Mouse (Mus musculus) limb, embryonic 12.5 days (tissue): ENCODE measurements at regions not wholly inside any gene's neighbourhood (a gene's known extent, or its start where the extent isn't known, plus 50 kb on each side); places are given as distances from the start of the nearest gene placed in this dataset.

ENCODE experiments used
- ATAC-seq: fragments of 200-750 bp; cut with Nextera tagmentation; 2 replicates; pipeline ENCODE4 v1.8.0; 2017; ENCODE audit warnings: low read depth, moderate TSS enrichment; ENCODE audit not compliant: insufficient number of reproducible peaks, insufficient read depth, low FRiP score, low TSS enrichment
- H3K27ac ChIP-seq: fragments of 300-500 bp; sonication (generic); 2 replicates; pipeline ENCODE4 v1.5.1; 2016; ENCODE audit warnings: mild to moderate bottlenecking, moderate library complexity
- H3K27me3 ChIP-seq: fragments of 300-500 bp; sonication (generic); 2 replicates; pipeline ENCODE4 v1.6.1; 2016; ENCODE audit warnings: mild to moderate bottlenecking, moderate library complexity
- H3K36me3 ChIP-seq: fragments of 300-500 bp; sonication (generic); 2 replicates; pipeline ENCODE4 v1.6.1; 2016; ENCODE audit warnings: mild to moderate bottlenecking, moderate library complexity
- H3K4me1 ChIP-seq: fragments of 300-500 bp; sonication (generic); replicated peaks from 2 replicates; pipeline ENCODE4 v1.6.1; 2016
- H3K4me2 ChIP-seq: fragments of 300-500 bp; sonication (generic); 2 replicates; pipeline ENCODE4 v1.6.1; 2016; ENCODE audit warnings: mild to moderate bottlenecking, moderate library complexity
- H3K4me3 ChIP-seq: fragments of 300-500 bp; sonication (generic); replicated peaks from 2 replicates; pipeline ENCODE4 v1.5.1; 2016; ENCODE audit warnings: mild to moderate bottlenecking
- H3K9ac ChIP-seq: fragments of 300-500 bp; sonication (generic); replicated peaks from 2 replicates; pipeline ENCODE4 v1.6.1; 2016; ENCODE audit warnings: mild to moderate bottlenecking, moderate library complexity
- H3K9me3 ChIP-seq: fragments of 300-500 bp; sonication (generic); 2 replicates; pipeline ENCODE4 v1.6.1; 2016; ENCODE audit warnings: mild to moderate bottlenecking, moderate library complexity
- WGBS: fragments of 180-500 bp; shearing (Covaris S2); methylation state at CpG from one replicate; pipeline ENCODE4 v1.1.7; 2016; 5-methylcytosine and 5-hydroxymethylcytosine counted together

GRCm38 (mm10) chr6:117312891-117313781 lies 144.8 kb downstream of the Cxcl12 start:
- Histone ChIP-seq H3K9ac (no peak overlapping the region), H3K27ac (no peak overlapping the region), H3K4me2 (no peak overlapping the region), H3K4me1 (peaks cover 17% of the 10 kb centered on the region), H3K36me3 (no peaks in the 10 kb centered on the region), H3K27me3 (no peaks in the 10 kb centered on the region), H3K4me3 (no peak overlapping the region), H3K9me3 (no peaks in the 10 kb centered on the region)
- peak; percentile 66 for ATAC-seq
- WGBS, result 48% methylated on average over 13 of the region's 13 CpGs

DNA sequence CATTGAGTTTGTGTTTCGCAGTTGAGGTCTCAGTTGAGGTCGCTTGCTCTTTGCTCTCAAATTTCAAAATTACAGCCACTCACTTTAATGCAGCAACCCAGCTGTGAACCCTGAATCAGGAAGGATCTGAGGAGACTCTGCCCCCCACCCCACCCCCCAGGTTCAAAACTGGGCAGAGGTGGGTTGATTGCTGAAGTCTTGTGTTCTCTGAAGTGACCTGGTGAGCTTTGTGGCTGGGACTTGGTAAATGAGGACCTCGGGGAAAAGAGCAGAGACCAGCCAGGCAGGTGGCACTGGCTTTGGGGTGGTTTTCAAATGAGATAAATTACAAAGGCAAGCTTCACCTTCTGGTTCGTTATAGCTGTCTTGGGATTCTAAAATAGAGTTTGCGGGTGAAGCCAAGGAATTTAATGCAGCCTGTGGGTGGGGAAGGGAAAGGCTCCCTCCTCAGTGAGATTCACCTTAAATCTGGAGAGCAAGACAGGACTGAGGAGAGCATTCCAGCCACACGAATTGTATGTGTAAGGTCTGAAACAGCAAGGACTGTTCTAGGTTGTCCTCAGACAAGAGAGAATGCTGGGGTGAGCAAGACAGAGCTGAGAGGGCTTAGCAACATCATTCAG lies 145.7 kb downstream of the Cxcl12 start:
- no peak overlapping the region for H3K9ac ChIP-seq
- H3K27me3 ChIP-seq, result no peaks in the 10 kb centered on the region
- no peak overlapping the region for H3K4me3 ChIP-seq
- H3K4me1 ChIP-seq, result peaks cover 17% of the 10 kb centered on the region
- no peak overlapping the region for H3K4me2 ChIP-seq
- H3K27ac ChIP-seq, result no peak overlapping the region
- no peak for ATAC-seq
- no peaks in the 10 kb centered on the region for H3K9me3 ChIP-seq
- whole genome bisulfite sequencing, result 23% methylated on average over 6 of the region's 6 CpGs
- no peaks in the 10 kb centered on the region for H3K36me3 ChIP-seq

DNA sequence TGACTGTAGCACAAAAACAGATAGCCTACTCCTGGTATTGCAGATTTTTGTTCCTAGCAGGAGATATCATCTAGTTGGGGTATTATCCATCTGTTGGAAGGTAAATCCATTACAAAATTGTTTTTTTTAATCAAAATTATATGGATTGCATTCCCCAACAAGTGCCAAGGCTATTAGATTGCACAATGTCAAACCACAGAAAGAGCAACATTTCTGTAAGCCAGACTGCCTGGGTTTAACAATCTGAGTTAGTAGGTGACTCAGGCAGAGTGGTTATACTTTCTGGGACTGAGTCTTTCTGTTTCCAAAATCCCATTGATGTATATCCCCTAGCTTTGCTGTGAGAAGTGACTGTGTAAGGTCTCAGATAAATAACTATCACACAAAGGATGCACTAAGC lies 155.0 kb downstream of the Cxcl12 start:
- no peak overlapping the region for H3K9ac ChIP-seq
- H3K36me3 ChIP-seq, result no peaks in the 10 kb centered on the region
- no peak overlapping the region for H3K27ac ChIP-seq
- ATAC-seq, result no peak
- no peak overlapping the region for H3K4me2 ChIP-seq
- no peak overlapping the region for H3K4me3 ChIP-seq
- no peaks in the 10 kb centered on the region; the same call in 1 of the 2 replicates for H3K27me3 ChIP-seq
- H3K4me1 ChIP-seq, result peaks cover 10% of the 10 kb centered on the region
- no peaks in the 10 kb centered on the region for H3K9me3 ChIP-seq

DNA sequence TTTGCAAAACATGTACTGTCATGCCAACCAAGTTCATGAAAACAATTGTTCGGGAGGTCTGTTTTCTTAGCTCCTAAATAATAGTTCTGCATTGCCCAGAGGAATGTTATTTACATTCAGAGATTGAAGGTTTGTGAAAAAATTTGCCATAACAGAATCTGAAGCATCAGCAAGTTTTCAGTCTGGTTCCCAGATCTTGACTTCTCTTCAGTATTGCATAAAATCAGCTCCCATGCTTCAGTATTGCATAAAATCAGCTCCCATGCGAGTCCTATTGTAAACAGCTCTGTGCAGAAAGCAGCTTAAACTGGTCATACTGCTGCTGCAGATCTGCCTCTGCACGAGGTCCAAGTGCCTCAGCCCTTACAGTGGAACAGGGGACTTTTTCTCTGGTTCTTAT lies 155.5 kb downstream of the Cxcl12 start:
- ATAC-seq, result no peak

GRCm38 (mm10) chr6:117326835-117327775 lies 158.8 kb downstream of the Cxcl12 start:
- 41% methylated on average over 18 of the region's 18 CpGs for WGBS
- no peak overlapping the region for H3K4me3 ChIP-seq
- H3K27ac ChIP-seq, result no peak overlapping the region

More for the DNA sequence above, 155.5 kb downstream of the Cxcl12 start:
- Histone ChIP-seq H3K4me1 (peaks cover 10% of the 10 kb centered on the region), H3K4me2 (no peak overlapping the region), H3K9me3 (no peaks in the 10 kb centered on the region), H3K4me3 (no peak overlapping the region), H3K27ac (no peak overlapping the region), H3K27me3 (no peaks in the 10 kb centered on the region; the same call in 1 of the 2 replicates), H3K9ac (no peak overlapping the region), H3K36me3 (no peaks in the 10 kb centered on the region)
- WGBS, result 74% methylated on average over 3 of the region's 3 CpGs

DNA sequence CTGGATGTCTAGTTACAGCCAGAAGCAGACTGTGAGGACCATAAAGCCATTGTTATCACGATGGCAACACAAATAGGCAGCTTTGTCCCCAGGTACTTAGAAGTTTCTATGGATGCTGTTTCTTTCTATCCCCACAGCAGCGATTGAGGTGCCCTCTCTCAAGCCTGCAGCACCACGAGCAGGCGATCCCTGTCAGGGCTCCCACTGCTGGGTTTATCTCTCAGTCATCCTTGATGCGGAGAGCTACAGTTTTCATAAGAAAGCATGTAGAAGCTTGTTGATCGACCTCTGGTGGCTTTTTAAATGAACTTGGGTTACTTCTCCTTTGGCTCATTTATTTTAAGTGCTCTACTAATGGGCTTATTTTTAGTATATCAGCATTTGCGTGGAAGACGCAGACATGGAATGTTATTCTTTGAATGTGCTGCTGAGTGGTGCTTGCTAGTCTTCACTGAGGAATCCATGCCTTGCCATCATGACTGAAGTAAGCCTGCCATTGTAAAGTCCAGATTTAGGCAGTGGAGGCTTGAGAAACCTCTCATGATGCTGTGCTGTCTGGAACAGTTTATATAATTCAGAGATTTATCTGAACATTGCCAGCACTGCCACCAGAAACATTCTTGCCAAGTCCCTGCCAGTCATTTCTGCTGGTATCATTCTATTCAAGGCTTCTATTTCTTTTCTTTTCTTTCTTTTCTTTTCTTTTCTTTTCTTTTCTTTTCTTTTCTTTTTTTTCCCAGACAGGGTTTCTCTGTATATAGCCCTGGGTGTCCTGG lies 161.0 kb downstream of the Cxcl12 start:
- Histone ChIP-seq H3K4me3 (no peak overlapping the region), H3K27ac (no peak overlapping the region), H3K9ac (no peak overlapping the region), H3K36me3 (no peaks in the 10 kb centered on the region), H3K9me3 (no peaks in the 10 kb centered on the region), H3K4me2 (no peak overlapping the region), H3K27me3 (no peaks in the 10 kb centered on the region), H3K4me1 (peaks cover 21% of the 10 kb centered on the region)
- ATAC-seq, result no peak
- WGBS, result 78% methylated on average over 8 of the region's 8 CpGs

More at GRCm38 (mm10) chr6:117326835-117327775, 158.8 kb downstream of the Cxcl12 start:
- no peak for ATAC-seq
- Histone ChIP-seq H3K4me1 (peaks cover 10% of the 10 kb centered on the region), H3K4me2 (no peak overlapping the region), H3K9me3 (no peaks in the 10 kb centered on the region), H3K9ac (no peak overlapping the region), H3K27me3 (no peaks in the 10 kb centered on the region), H3K36me3 (no peaks in the 10 kb centered on the region)

DNA sequence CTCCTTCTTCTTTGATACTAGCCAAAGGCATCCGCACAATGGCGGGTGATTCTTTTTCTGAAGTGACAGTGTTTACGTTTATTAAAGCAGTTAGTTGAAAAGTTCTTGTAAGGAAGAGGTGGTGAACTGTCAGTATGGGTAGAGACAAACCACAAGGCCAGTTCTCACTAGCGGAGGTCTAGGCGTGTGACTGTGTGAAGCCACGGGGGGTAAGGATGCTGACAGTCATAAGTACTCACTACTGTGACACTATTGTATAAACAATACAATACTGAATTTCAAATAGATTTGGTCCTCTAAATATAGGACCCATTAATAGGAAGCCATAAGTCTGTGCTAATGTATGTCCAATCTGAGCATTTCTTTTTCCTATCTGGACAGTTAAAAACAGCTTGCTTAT lies 161.9 kb downstream of the Cxcl12 start:
- H3K36me3 ChIP-seq, result no peaks in the 10 kb centered on the region
- no peak overlapping the region for H3K9ac ChIP-seq
- 83% methylated on average over 6 of the region's 6 CpGs for WGBS
- H3K9me3 ChIP-seq, result no peaks in the 10 kb centered on the region
- no peak for ATAC-seq
- H3K4me3 ChIP-seq, result no peak overlapping the region
- H3K4me2 ChIP-seq, result no peak overlapping the region
- H3K27me3 ChIP-seq, result no peaks in the 10 kb centered on the region
- peaks cover 21% of the 10 kb centered on the region for H3K4me1 ChIP-seq
- H3K27ac ChIP-seq, result no peak overlapping the region

GRCm38 (mm10) chr6:117330726-117331360 lies 162.5 kb downstream of the Cxcl12 start:
- no peak for ATAC-seq
- no peak overlapping the region for H3K4me3 ChIP-seq

DNA sequence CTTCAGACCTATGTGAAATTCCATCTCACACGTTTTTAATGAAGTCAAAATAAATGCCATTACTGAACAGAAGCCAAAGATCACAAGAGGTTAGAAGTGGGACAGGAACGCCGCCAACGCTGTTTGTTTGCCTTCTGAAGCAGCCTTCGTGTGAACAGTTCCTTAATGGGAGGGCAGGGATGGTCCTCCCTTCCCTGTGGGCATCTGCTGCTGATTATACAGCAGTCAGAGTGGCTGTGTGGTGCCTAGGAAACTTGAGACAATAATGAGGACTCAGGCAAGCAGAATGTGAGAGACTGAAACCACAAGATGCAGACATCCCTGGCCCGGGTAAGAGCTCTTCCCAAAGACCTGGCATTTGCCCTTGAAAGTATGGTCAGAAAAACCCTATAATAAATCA lies 164.3 kb downstream of the Cxcl12 start:
- H3K27me3 ChIP-seq, result no peaks in the 10 kb centered on the region
- H3K9ac ChIP-seq, result no peak overlapping the region
- H3K4me1 ChIP-seq, result peaks cover 11% of the 10 kb centered on the region
- no peaks in the 10 kb centered on the region for H3K9me3 ChIP-seq
- no peak overlapping the region for H3K27ac ChIP-seq
- H3K4me2 ChIP-seq, result no peak overlapping the region
- WGBS, result 7% methylated on average over 6 of the region's 6 CpGs
- no peak for ATAC-seq
- H3K36me3 ChIP-seq, result no peaks in the 10 kb centered on the region
- H3K4me3 ChIP-seq, result no peak overlapping the region

More at GRCm38 (mm10) chr6:117330726-117331360, 162.5 kb downstream of the Cxcl12 start:
- no peaks in the 10 kb centered on the region for H3K9me3 ChIP-seq
- 37% methylated on average over 5 of the region's 5 CpGs for WGBS
- no peak overlapping the region for H3K4me2 ChIP-seq
- peaks cover 21% of the 10 kb centered on the region for H3K4me1 ChIP-seq
- H3K27ac ChIP-seq, result no peak overlapping the region
- no peaks in the 10 kb centered on the region for H3K27me3 ChIP-seq
- no peaks in the 10 kb centered on the region for H3K36me3 ChIP-seq
- H3K9ac ChIP-seq, result no peak overlapping the region

DNA sequence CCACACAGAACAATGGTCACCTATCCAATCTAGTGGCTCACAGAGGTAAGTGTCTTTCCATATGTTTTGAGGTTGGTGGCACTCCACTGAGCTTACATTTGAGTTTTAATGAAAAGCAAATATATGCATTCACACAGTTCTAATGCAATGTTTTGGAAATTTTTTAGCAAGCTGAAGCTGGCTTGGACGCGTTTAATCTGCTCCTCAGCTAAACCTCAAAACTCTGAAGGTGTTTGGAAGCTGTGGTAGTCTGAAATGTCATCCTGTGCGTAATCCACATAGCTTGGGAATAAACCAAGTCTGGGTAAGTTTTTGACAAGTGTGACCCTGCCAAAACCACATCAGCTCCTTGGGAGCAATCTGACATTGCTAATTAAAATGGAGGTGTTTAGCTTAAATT lies 173.8 kb downstream of the Cxcl12 start:
- H3K4me2 ChIP-seq, result no peak overlapping the region
- H3K36me3 ChIP-seq, result no peaks in the 10 kb centered on the region
- H3K4me1 ChIP-seq, result no peaks in the 10 kb centered on the region
- H3K4me3 ChIP-seq, result no peak overlapping the region
- ATAC-seq, result no peak
- WGBS, result 90% methylated on average over 3 of the region's 3 CpGs
- no peak overlapping the region for H3K27ac ChIP-seq
- H3K27me3 ChIP-seq, result no peaks in the 10 kb centered on the region
- no peaks in the 10 kb centered on the region for H3K9me3 ChIP-seq
- H3K9ac ChIP-seq, result no peak overlapping the region
